Mouse (Mus musculus) hindbrain, embryonic 11.5 days (tissue): ENCODE measurements at regions not wholly inside any gene's neighbourhood (a gene's known extent, or its start where the extent isn't known, plus 50 kb on each side); places are given as distances from the start of the nearest gene placed in this dataset.

Source experiments
- ATAC-seq: fragments of 200-750 bp; cut with Nextera tagmentation; 2 replicates; pipeline ENCODE4 v1.8.0; 2017; ENCODE audit warnings: mild to moderate bottlenecking, moderate TSS enrichment, moderate library complexity; ENCODE audit not compliant: low FRiP score
- DNase-seq: peaks from one replicate; pipeline ENCODE4 v3.0.0-alpha.2; 2015; ENCODE audit warnings: low spot score
- H3K27ac ChIP-seq: fragments of 300-500 bp; sonication (generic); 2 replicates; pipeline ENCODE4 v1.5.1; 2014; ENCODE audit warnings: mild to moderate bottlenecking, low read depth, low read length
- H3K27me3 ChIP-seq: fragments of 300-500 bp; sonication (generic); 2 replicates; pipeline ENCODE4 v1.6.1; 2014; ENCODE audit warnings: mild to moderate bottlenecking, low read length, moderate library complexity, mixed read lengths; ENCODE audit not compliant: control insufficient read depth, insufficient read depth
- H3K36me3 ChIP-seq: fragments of 300-500 bp; sonication (generic); 2 replicates; pipeline ENCODE4 v1.6.1; 2014; ENCODE audit warnings: mild to moderate bottlenecking, low read length, moderate library complexity, mixed read lengths; ENCODE audit not compliant: control insufficient read depth, insufficient read depth
- H3K4me1 ChIP-seq: fragments of 300-500 bp; sonication (generic); replicated peaks from 2 replicates; pipeline ENCODE4 v1.6.1; 2014; ENCODE audit warnings: low read length, mixed read lengths; ENCODE audit not compliant: control insufficient read depth, insufficient read depth
- H3K4me2 ChIP-seq: fragments of 300-500 bp; sonication (generic); replicated peaks from 2 replicates; pipeline ENCODE4 v1.6.1; 2014; ENCODE audit warnings: mild to moderate bottlenecking, low read depth, low read length
- H3K4me3 ChIP-seq: fragments of 300-500 bp; sonication (generic); 2 replicates; pipeline ENCODE4 v1.5.1; 2014; ENCODE audit warnings: low read depth, low read length
- H3K9ac ChIP-seq: fragments of 300-500 bp; sonication (generic); 2 replicates; pipeline ENCODE4 v1.6.1; 2014; ENCODE audit warnings: low read depth, low read length
- H3K9me3 ChIP-seq: fragments of 300-500 bp; sonication (generic); 2 replicates; pipeline ENCODE4 v1.6.1; 2016; ENCODE audit warnings: low read length; ENCODE audit not compliant: control insufficient read depth
- WGBS: fragments of 180-500 bp; shearing (Covaris S2); extraction: QIAGEN DNeasy Blood & Tissue Kit; methylation state at CpG from one replicate; pipeline ENCODE4 v1.1.7; 2014; 5-methylcytosine and 5-hydroxymethylcytosine counted together

GRCm38 (mm10) chr13:107760511-107760910 lies 283.7 kb upstream of the Smim15 start:
- no peak overlapping the region for H3K4me3 ChIP-seq
- H3K27ac ChIP-seq, result no peak overlapping the region
- ATAC-seq, result no peak
- H3K4me1 ChIP-seq, result no peaks in the 10 kb centered on the region
- no peaks in the 10 kb centered on the region for H3K9me3 ChIP-seq
- H3K4me2 ChIP-seq, result no peak overlapping the region
- DNase-seq, result no peak
- H3K36me3 ChIP-seq, result no peaks in the 10 kb centered on the region
- H3K9ac ChIP-seq, result no peak overlapping the region
- no peaks in the 10 kb centered on the region for H3K27me3 ChIP-seq
- 79% methylated on average over 8 of the region's 8 CpGs for WGBS

- no peak for ATAC-seq
- Histone ChIP-seq H3K4me3 (no peak overlapping the region), H3K27ac (no peak overlapping the region), H3K9ac (no peak overlapping the region), H3K4me2 (no peak overlapping the region), H3K4me1 (no peaks in the 10 kb centered on the region), H3K27me3 (no peaks in the 10 kb centered on the region), H3K36me3 (no peaks in the 10 kb centered on the region), H3K9me3 (no peaks in the 10 kb centered on the region)
- no peak for DNase-seq
- 90% methylated on average over 13 of the region's 13 CpGs for WGBS
These were observed 285.7 kb upstream of the Smim15 start for GRCm38 (mm10) chr13:107758327-107759095.

GRCm38 (mm10) chr13:107752745-107753144 lies 291.5 kb upstream of the Smim15 start:
- Histone ChIP-seq H3K36me3 (no peaks in the 10 kb centered on the region), H3K27me3 (no peaks in the 10 kb centered on the region), H3K4me1 (no peaks in the 10 kb centered on the region), H3K4me2 (no peak overlapping the region), H3K9me3 (no peaks in the 10 kb centered on the region), H3K27ac (no peak overlapping the region), H3K9ac (no peak overlapping the region), H3K4me3 (no peak overlapping the region)
- DNase-seq (no peak), ATAC-seq (no peak)
- WGBS, result 71% methylated on average over 3 of the region's 3 CpGs

- H3K27me3 ChIP-seq, result no peaks in the 10 kb centered on the region
- no peak overlapping the region for H3K4me3 ChIP-seq
- H3K36me3 ChIP-seq, result no peaks in the 10 kb centered on the region
- no peak overlapping the region for H3K9ac ChIP-seq
- 45% methylated on average over 21 of the region's 21 CpGs for WGBS
- DNase-seq, result peak; percentile 68
- peak overlapping the region; percentile 14 for H3K27ac ChIP-seq
- 0 out of 2 replicates have a peak, but pooled peaks cover 3% of the 10 kb centered on the region for H3K4me1 ChIP-seq
- no peak overlapping the region for H3K4me2 ChIP-seq
- no peaks in the 10 kb centered on the region for H3K9me3 ChIP-seq
- peak; percentile 92 for ATAC-seq
These were observed 300.6 kb upstream of the Smim15 start for GRCm38 (mm10) chr13:107743464-107744218.

- Histone ChIP-seq H3K4me2 (no peak overlapping the region), H3K36me3 (no peaks in the 10 kb centered on the region), H3K4me3 (no peak overlapping the region), H3K4me1 (no peaks in the 10 kb centered on the region), H3K27me3 (no peaks in the 10 kb centered on the region), H3K9ac (no peak overlapping the region), H3K27ac (no peak overlapping the region), H3K9me3 (no peaks in the 10 kb centered on the region)
- DNase-seq (no peak), ATAC-seq (no peak)
- WGBS, result 90% methylated on average over 8 of the region's 8 CpGs
These were observed 307.7 kb upstream of the Smim15 start for GRCm38 (mm10) chr13:107736581-107736980.

GRCm38 (mm10) chr13:107734161-107734905 lies 309.9 kb upstream of the Smim15 start:
- Histone ChIP-seq H3K4me1 (no peaks in the 10 kb centered on the region), H3K27ac (no peak overlapping the region), H3K27me3 (no peaks in the 10 kb centered on the region), H3K36me3 (no peaks in the 10 kb centered on the region), H3K4me2 (no peak overlapping the region), H3K9ac (no peak overlapping the region), H3K4me3 (no peak overlapping the region), H3K9me3 (no peaks in the 10 kb centered on the region)
- WGBS, result 92% methylated on average over 12 of the region's 12 CpGs
- ATAC-seq, result no peak
- no peak for DNase-seq

- H3K4me3 ChIP-seq, result no peak overlapping the region
- no peaks in the 10 kb centered on the region for H3K4me1 ChIP-seq
- H3K4me2 ChIP-seq, result no peak overlapping the region
- H3K9me3 ChIP-seq, result no peaks in the 10 kb centered on the region
- ATAC-seq (no peak), DNase-seq (no peak)
- H3K27me3 ChIP-seq, result no peaks in the 10 kb centered on the region
- H3K9ac ChIP-seq, result no peak overlapping the region
- 98% methylated on average over 9 of the region's 9 CpGs for WGBS
- no peak overlapping the region for H3K27ac ChIP-seq
- H3K36me3 ChIP-seq, result peaks cover 11% of the 10 kb centered on the region; the same call in 1 of the 2 replicates
These were observed 313.3 kb upstream of the Smim15 start for GRCm38 (mm10) chr13:107730976-107731375.

- Histone ChIP-seq H3K27me3 (no peaks in the 10 kb centered on the region), H3K9ac (no peak overlapping the region), H3K27ac (no peak overlapping the region), H3K4me1 (no peaks in the 10 kb centered on the region), H3K9me3 (no peaks in the 10 kb centered on the region), H3K4me3 (no peak overlapping the region), H3K36me3 (peaks cover 11% of the 10 kb centered on the region; the same call in 1 of the 2 replicates), H3K4me2 (no peak overlapping the region)
- DNase-seq (no peak), ATAC-seq (no peak)
- WGBS, result 96% methylated on average over 20 of the region's 20 CpGs
These were observed 317.8 kb upstream of the Smim15 start for GRCm38 (mm10) chr13:107726491-107726890.
